Mouse (Mus musculus) midbrain, embryonic 12.5 days (tissue): ENCODE data around the gene Cenpn. TPM values are rescaled to one million over a fixed set of nuclear protein-coding genes. Genes with fewer than 3 reads are reported as not detected.

Source experiments
- ATAC-seq: fragments of 200-750 bp; cut with Nextera tagmentation; 2 replicates; pipeline ENCODE4 v1.8.0; 2017; ENCODE audit warnings: low read depth, moderate TSS enrichment, moderate library complexity; ENCODE audit not compliant: low FRiP score
- H3K27ac ChIP-seq: fragments of 300-500 bp; sonication (generic); replicated peaks from 2 replicates; pipeline ENCODE4 v1.5.1; 2016; ENCODE audit warnings: mild to moderate bottlenecking
- H3K27me3 ChIP-seq: fragments of 300-500 bp; sonication (generic); 2 replicates; pipeline ENCODE4 v1.6.1; 2016; ENCODE audit warnings: mild to moderate bottlenecking
- H3K36me3 ChIP-seq: fragments of 300-500 bp; sonication (generic); 2 replicates; pipeline ENCODE4 v1.6.1; 2016
- H3K4me1 ChIP-seq: fragments of 300-500 bp; sonication (generic); 2 replicates; pipeline ENCODE4 v1.6.1; 2016
- H3K4me2 ChIP-seq: fragments of 300-500 bp; sonication (generic); replicated peaks from 2 replicates; pipeline ENCODE4 v1.6.1; 2016; ENCODE audit warnings: mild to moderate bottlenecking, moderate library complexity
- H3K4me3 ChIP-seq: fragments of 300-500 bp; sonication (generic); 2 replicates; pipeline ENCODE4 v1.5.1; 2016; ENCODE audit warnings: mild to moderate bottlenecking
- H3K9ac ChIP-seq: fragments of 300-500 bp; sonication (generic); replicated peaks from 2 replicates; pipeline ENCODE4 v1.6.1; 2016; ENCODE audit warnings: mild to moderate bottlenecking, moderate library complexity
- H3K9me3 ChIP-seq: fragments of 300-500 bp; sonication (generic); 2 replicates; pipeline ENCODE4 v1.6.1; 2016; ENCODE audit warnings: mild to moderate bottlenecking
- WGBS: fragments of 180-500 bp; shearing (Covaris S2); methylation state at CpG from one replicate; pipeline ENCODE4 v1.1.7; 2016; 5-methylcytosine and 5-hydroxymethylcytosine counted together
- polyA plus RNA-seq: library from polyadenylated mRNA; unstranded; fragments of >200 nt; fragmentation: Nextera tagmentation; extraction: Ambion mirVana; gene quantifications from 2 replicates; pipeline ENCODE4 v1.2.1, GENCODE M21; 2016

The Cenpn gene
- polyA plus RNA-seq, 1 experiment from 2014 or later: 35.6 TPM

- H3K9ac ChIP-seq: no peak overlapping the region
- no peaks in the 10 kb centered on the region for H3K4me1 ChIP-seq
- H3K4me3 ChIP-seq: no peak overlapping the region
- no peak overlapping the region for H3K4me2 ChIP-seq
- H3K36me3 ChIP-seq: peaks cover 12% of the 10 kb centered on the region
- H3K27ac ChIP-seq: no peak overlapping the region
- H3K9me3 ChIP-seq: no peaks in the 10 kb centered on the region
- WGBS: 93% methylated on average over 4 of the region's 4 CpGs
- no peak for ATAC-seq
- no peaks in the 10 kb centered on the region for H3K27me3 ChIP-seq
Observed at GRCm38 (mm10) chr8:116904736-116905135, 16.8 kb upstream of the Cenpn start.

- 94% methylated on average over 4 of the region's 4 CpGs for WGBS
- ATAC-seq: no peak
- Histone ChIP-seq H3K36me3 (peaks cover 12% of the 10 kb centered on the region), H3K4me2 (no peak overlapping the region), H3K4me3 (no peak overlapping the region), H3K27me3 (no peaks in the 10 kb centered on the region), H3K9ac (no peak overlapping the region), H3K27ac (no peak overlapping the region), H3K9me3 (no peaks in the 10 kb centered on the region), H3K4me1 (no peaks in the 10 kb centered on the region)
Observed at GRCm38 (mm10) chr8:116905252-116905651, 16.3 kb upstream of the Cenpn start.

GRCm38 (mm10) chr8:116905836-116906235, 15.7 kb upstream of the Cenpn start:
- H3K9me3 ChIP-seq: no peaks in the 10 kb centered on the region
- peaks cover 14% of the 10 kb centered on the region for H3K36me3 ChIP-seq
- H3K27me3 ChIP-seq: no peaks in the 10 kb centered on the region
- H3K4me2 ChIP-seq: no peak overlapping the region
- H3K4me1 ChIP-seq: no peaks in the 10 kb centered on the region
- no peak overlapping the region for H3K27ac ChIP-seq
- no peak overlapping the region for H3K9ac ChIP-seq
- no peak for ATAC-seq
- H3K4me3 ChIP-seq: no peak overlapping the region
- 93% methylated on average over 4 of the region's 4 CpGs for WGBS

GRCm38 (mm10) chr8:116921005-116921336, 559 bp upstream of the Cenpn start:
- H3K27me3 ChIP-seq: no peaks in the 10 kb centered on the region
- under 1% methylated on average over 22 of the region's 22 CpGs for WGBS
- peak overlapping the region; percentile 72 for H3K4me2 ChIP-seq
- peaks cover 7% of the 10 kb centered on the region; the same call in 1 of the 2 replicates for H3K36me3 ChIP-seq
- peak overlapping the region; percentile 85 for H3K4me3 ChIP-seq
- H3K27ac ChIP-seq: peak overlapping the region; percentile 66
- peak; percentile 70; the same call in 1 of the 2 replicates for ATAC-seq
- no peaks in the 10 kb centered on the region for H3K9me3 ChIP-seq
- H3K4me1 ChIP-seq: peaks cover 15% of the 10 kb centered on the region
- H3K9ac ChIP-seq: peak overlapping the region; percentile 72

GRCm38 (mm10) chr8:116922060-116922757, 679 bp downstream of the Cenpn start:
- WGBS: 36% methylated on average over 17 of the region's 17 CpGs
- Histone ChIP-seq H3K4me1 (peaks cover 15% of the 10 kb centered on the region), H3K4me2 (peak overlapping the region; percentile 72), H3K36me3 (peaks cover 16% of the 10 kb centered on the region), H3K4me3 (peak overlapping the region; percentile 85), H3K9me3 (no peaks in the 10 kb centered on the region), H3K27me3 (no peaks in the 10 kb centered on the region), H3K27ac (0 out of 2 replicates have a peak overlapping the region, but pooled peaks have one; percentile 66), H3K9ac (peak overlapping the region; percentile 72)
- ATAC-seq: no peak

GRCm38 (mm10) chr8:116923526-116923925, 2.0 kb downstream of the Cenpn start:
- no peak for ATAC-seq
- Histone ChIP-seq H3K9me3 (no peaks in the 10 kb centered on the region), H3K27me3 (no peaks in the 10 kb centered on the region), H3K36me3 (peaks cover 28% of the 10 kb centered on the region), H3K9ac (no peak overlapping the region), H3K27ac (no peak overlapping the region), H3K4me1 (peaks cover 15% of the 10 kb centered on the region), H3K4me3 (no peak overlapping the region), H3K4me2 (no peak overlapping the region)
- 89% methylated on average over 8 of the region's 8 CpGs for WGBS

GRCm38 (mm10) chr8:116927880-116928279, 6.3 kb downstream of the Cenpn start:
- no peak overlapping the region for H3K9ac ChIP-seq
- WGBS: 81% methylated on average over 9 of the region's 9 CpGs
- no peak overlapping the region for H3K4me3 ChIP-seq
- no peak overlapping the region for H3K4me2 ChIP-seq
- no peaks in the 10 kb centered on the region for H3K27me3 ChIP-seq
- no peak for ATAC-seq
- H3K9me3 ChIP-seq: no peaks in the 10 kb centered on the region
- H3K4me1 ChIP-seq: no peaks in the 10 kb centered on the region
- no peak overlapping the region for H3K27ac ChIP-seq
- peaks cover 57% of the 10 kb centered on the region for H3K36me3 ChIP-seq

GRCm38 (mm10) chr8:116928588-116928987, 7.1 kb downstream of the Cenpn start:
- 90% methylated on average over 5 of the region's 5 CpGs for WGBS
- Histone ChIP-seq H3K36me3 (peaks cover 64% of the 10 kb centered on the region), H3K4me2 (no peak overlapping the region), H3K9me3 (no peaks in the 10 kb centered on the region), H3K27ac (no peak overlapping the region), H3K27me3 (no peaks in the 10 kb centered on the region), H3K4me1 (no peaks in the 10 kb centered on the region), H3K4me3 (no peak overlapping the region), H3K9ac (no peak overlapping the region)
- ATAC-seq: no peak

GRCm38 (mm10) chr8:116934976-116935375, 13.4 kb downstream of the Cenpn start:
- no peak overlapping the region for H3K9ac ChIP-seq
- H3K27ac ChIP-seq: no peak overlapping the region
- ATAC-seq: no peak
- no peaks in the 10 kb centered on the region for H3K4me1 ChIP-seq
- WGBS: 92% methylated on average over 4 of the region's 4 CpGs
- H3K36me3 ChIP-seq: peaks cover 73% of the 10 kb centered on the region
- H3K27me3 ChIP-seq: no peaks in the 10 kb centered on the region
- H3K4me2 ChIP-seq: no peak overlapping the region
- H3K9me3 ChIP-seq: no peaks in the 10 kb centered on the region
- H3K4me3 ChIP-seq: no peak overlapping the region

GRCm38 (mm10) chr8:116935506-116935905, 14.0 kb downstream of the Cenpn start:
- H3K4me3 ChIP-seq: no peak overlapping the region
- WGBS: 48% methylated on average over 6 of the region's 6 CpGs
- peaks cover 73% of the 10 kb centered on the region for H3K36me3 ChIP-seq
- no peak for ATAC-seq
- H3K4me2 ChIP-seq: no peak overlapping the region
- H3K27me3 ChIP-seq: no peaks in the 10 kb centered on the region
- H3K9ac ChIP-seq: no peak overlapping the region
- no peaks in the 10 kb centered on the region for H3K9me3 ChIP-seq
- H3K27ac ChIP-seq: no peak overlapping the region
- no peaks in the 10 kb centered on the region for H3K4me1 ChIP-seq

- ATAC-seq: no peak
- Histone ChIP-seq H3K9me3 (no peaks in the 10 kb centered on the region), H3K4me3 (no peak overlapping the region), H3K27ac (no peak overlapping the region), H3K27me3 (no peaks in the 10 kb centered on the region), H3K4me2 (no peak overlapping the region), H3K4me1 (peaks cover 16% of the 10 kb centered on the region), H3K36me3 (peaks cover 15% of the 10 kb centered on the region; the same call in 1 of the 2 replicates), H3K9ac (no peak overlapping the region)
- WGBS: 77% methylated on average over 12 of the region's 12 CpGs
Observed at GRCm38 (mm10) chr8:116942284-116943058, 20.9 kb downstream of the Cenpn start.

GRCm38 (mm10) chr8:116943161-116943554, 21.6 kb downstream of the Cenpn start, which contains the start of gene Atmin:
TSS of gene Atmin (plus strand) at chr8:116943393.
- Histone ChIP-seq H3K27ac (peak within 1 kb of the TSS; percentile 42), H3K27me3 (no peaks in the 10 kb centered on the region), H3K4me1 (peaks cover 16% of the 10 kb centered on the region), H3K9me3 (no peaks in the 10 kb centered on the region), H3K4me3 (peak within 1 kb of the TSS; percentile 97), H3K36me3 (0 out of 2 replicates have a peak, but pooled peaks cover 10% of the 10 kb centered on the region), H3K4me2 (peak within 1 kb of the TSS; percentile 97), H3K9ac (peak within 1 kb of the TSS; percentile 93)
- WGBS: under 1% methylated on average over 25 of the region's 46 CpGs
- peak; percentile 90 for ATAC-seq
